Mouse (Mus musculus): ENCODE results near the gene Gskip. TPM values are rescaled to one million over a fixed set of nuclear protein-coding genes. Genes with fewer than 3 reads are reported as not detected.

The Gskip gene
- polyA plus RNA-seq, 1 experiment from 2014 or later, result 31.2 TPM

DNA sequence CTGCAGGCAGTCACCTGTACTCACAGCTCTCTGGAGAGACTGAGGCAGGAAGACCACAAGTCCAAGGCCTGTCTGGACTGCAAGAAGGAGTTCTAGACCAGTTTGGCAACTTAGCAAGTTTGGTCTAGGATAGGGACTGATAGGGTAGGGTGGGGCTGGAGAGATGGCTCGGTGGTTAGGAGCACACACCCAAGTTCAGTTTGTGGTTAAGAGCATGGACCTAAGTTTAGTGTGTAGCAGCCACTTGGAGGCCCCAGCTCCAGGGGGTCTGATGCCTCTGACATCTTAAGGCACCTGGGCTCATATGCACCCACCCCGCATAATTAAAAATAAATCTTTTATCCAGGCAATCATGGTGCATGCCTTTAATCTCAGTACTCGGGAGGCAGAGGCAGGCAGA, 42.6 kb downstream of the Gskip start:
- Histone ChIP-seq H3K9me3 (ENCODE audit: control insufficient read depth, low read depth, low read length) (no peaks in the 10 kb centered on the region), H3K4me2 (replicated peaks; ENCODE audit: low read depth, low read length) (no peak overlapping the region), H3K4me3 (ENCODE audit: low read depth, low read length) (no peak overlapping the region), H3K9ac (replicated peaks; ENCODE audit: low read depth, low read length) (no peak overlapping the region), H3K36me3 (ENCODE audit: control insufficient read depth, insufficient read depth, low read length) (no peaks in the 10 kb centered on the region), H3K27ac (ENCODE audit: low read length) (no peak overlapping the region), H3K4me1 (ENCODE audit: control insufficient read depth, insufficient read depth, low read length) (no peaks in the 10 kb centered on the region), H3K27me3 (ENCODE audit: control insufficient read depth, insufficient read depth, low read length) (no peaks in the 10 kb centered on the region)
- 76% methylated on average over 3 of the region's 3 CpGs for WGBS
- no peak for ATAC-seq (ENCODE audit: insufficient number of reproducible peaks, insufficient read depth, low FRiP score, low read depth)

DNA sequence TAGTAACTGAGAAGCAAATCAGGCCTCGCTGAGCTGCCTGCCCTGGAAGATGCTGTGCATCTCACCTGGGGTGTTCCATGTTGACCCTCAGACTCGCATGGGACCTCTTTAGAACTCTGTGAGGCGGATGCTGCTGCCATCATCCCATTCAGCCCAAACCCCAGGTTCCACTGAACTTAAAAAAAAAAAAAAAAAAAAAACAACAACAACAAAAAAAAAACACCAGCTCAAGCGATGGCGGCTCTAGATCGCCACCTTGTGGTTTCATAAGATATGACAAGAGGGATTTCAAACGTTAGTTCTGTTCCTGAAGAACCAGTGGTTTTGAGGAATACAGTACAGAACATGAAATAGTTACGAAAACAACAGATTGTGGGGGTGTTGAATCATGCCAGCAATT, 43.3 kb downstream of the Gskip start:
- Histone ChIP-seq H3K4me3 (ENCODE audit: low read depth, low read length) (no peak overlapping the region), H3K4me1 (ENCODE audit: control insufficient read depth, insufficient read depth, low read length) (no peaks in the 10 kb centered on the region), H3K9ac (replicated peaks; ENCODE audit: low read depth, low read length) (no peak overlapping the region), H3K9me3 (ENCODE audit: control insufficient read depth, low read depth, low read length) (no peaks in the 10 kb centered on the region), H3K4me2 (replicated peaks; ENCODE audit: low read depth, low read length) (no peak overlapping the region), H3K27ac (ENCODE audit: low read length) (no peak overlapping the region), H3K27me3 (ENCODE audit: control insufficient read depth, insufficient read depth, low read length) (no peaks in the 10 kb centered on the region), H3K36me3 (ENCODE audit: control insufficient read depth, insufficient read depth, low read length) (no peaks in the 10 kb centered on the region)
- WGBS, result 32% methylated on average over 8 of the region's 8 CpGs
- ATAC-seq (ENCODE audit: insufficient number of reproducible peaks, insufficient read depth, low FRiP score, low read depth), result no peak

DNA sequence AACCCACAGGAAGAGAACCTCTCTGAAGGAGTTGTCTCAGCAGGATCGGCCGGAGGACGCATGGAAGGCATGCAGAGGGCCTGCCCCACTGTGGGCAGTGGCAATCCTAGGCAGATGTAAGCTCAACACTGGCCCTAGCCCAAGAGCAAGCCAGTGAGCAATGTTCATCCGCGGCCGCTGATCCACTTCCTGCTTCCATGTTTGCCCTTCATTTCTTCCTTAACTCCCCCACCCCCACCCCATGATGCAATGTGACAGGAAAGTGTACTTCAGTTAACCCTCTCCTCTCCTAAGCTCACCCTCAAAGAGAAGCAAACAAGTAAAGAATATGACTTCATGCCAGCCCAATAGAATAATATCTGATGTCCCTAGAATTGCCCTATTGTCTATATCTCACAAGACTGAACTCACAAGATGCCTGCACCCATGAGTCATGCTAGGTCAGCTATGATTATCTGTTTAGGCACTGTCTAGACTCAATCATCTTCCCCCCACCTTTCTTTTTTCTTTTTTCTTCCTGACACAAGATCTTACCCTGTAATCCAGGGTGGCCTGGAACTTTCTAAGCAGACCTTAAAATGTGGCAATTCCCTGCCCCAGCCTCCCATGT, 46.3 kb downstream of the Gskip start:
- Histone ChIP-seq H3K27ac (ENCODE audit: low read length) (no peak overlapping the region), H3K36me3 (ENCODE audit: control insufficient read depth, insufficient read depth, low read length) (no peaks in the 10 kb centered on the region), H3K4me1 (ENCODE audit: control insufficient read depth, insufficient read depth, low read length) (no peaks in the 10 kb centered on the region), H3K4me3 (ENCODE audit: low read depth, low read length) (no peak overlapping the region), H3K27me3 (ENCODE audit: control insufficient read depth, insufficient read depth, low read length) (no peaks in the 10 kb centered on the region), H3K4me2 (replicated peaks; ENCODE audit: low read depth, low read length) (no peak overlapping the region), H3K9me3 (ENCODE audit: control insufficient read depth, low read depth, low read length) (no peaks in the 10 kb centered on the region), H3K9ac (replicated peaks; ENCODE audit: low read depth, low read length) (no peak overlapping the region)
- no peak for ATAC-seq (ENCODE audit: insufficient number of reproducible peaks, insufficient read depth, low FRiP score, low read depth)
- WGBS, result 88% methylated on average over 6 of the region's 6 CpGs

DNA sequence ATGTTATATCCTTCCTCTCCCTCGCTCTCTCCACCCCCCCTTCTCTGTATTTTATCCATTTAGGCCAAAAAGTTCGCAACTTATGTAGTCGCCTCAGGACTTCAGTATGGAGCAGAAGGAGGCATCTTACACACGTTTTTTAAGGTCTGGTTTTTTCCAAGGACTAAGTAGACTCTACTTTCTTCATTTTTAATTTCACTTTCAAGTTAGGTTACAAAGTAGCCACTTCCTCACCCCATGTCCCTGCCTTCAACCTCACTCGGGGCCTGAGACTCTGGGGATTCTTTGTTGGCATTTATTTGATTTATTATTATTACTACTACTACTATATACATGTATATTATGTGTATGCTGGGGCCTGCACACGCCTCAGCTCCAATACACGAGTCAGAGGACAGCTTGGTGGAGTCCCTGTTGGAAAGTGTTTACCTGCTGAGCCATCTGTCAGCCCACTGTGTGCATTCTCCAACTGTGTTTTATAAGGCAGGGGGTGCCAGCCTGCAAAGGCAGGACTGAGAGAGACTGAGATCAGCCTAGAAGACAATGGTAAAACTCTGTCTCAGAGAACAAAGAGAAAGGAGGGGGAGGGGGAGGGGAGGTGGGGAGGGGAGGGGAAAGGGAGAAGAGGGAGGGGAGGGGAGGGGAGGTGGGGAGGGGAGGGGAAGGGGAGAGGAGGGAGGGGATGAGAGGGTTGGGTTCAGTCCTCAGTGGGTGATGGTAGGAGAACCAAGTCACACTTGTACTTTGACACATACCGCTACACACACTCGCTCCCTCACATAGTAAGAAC, 48.9 kb downstream of the Gskip start:
- H3K27me3 ChIP-seq (ENCODE audit: control insufficient read depth, insufficient read depth, low read length), result no peaks in the 10 kb centered on the region
- no peaks in the 10 kb centered on the region for H3K36me3 ChIP-seq (ENCODE audit: control insufficient read depth, insufficient read depth, low read length)
- no peak overlapping the region for H3K27ac ChIP-seq (ENCODE audit: low read length)
- H3K4me3 ChIP-seq (ENCODE audit: low read depth, low read length), result no peak overlapping the region
- ATAC-seq (ENCODE audit: insufficient number of reproducible peaks, insufficient read depth, low FRiP score, low read depth), result no peak
- no peak overlapping the region for H3K4me2 ChIP-seq (replicated peaks; ENCODE audit: low read depth, low read length)
- no peaks in the 10 kb centered on the region for H3K4me1 ChIP-seq (ENCODE audit: control insufficient read depth, insufficient read depth, low read length)
- no peak overlapping the region for H3K9ac ChIP-seq (replicated peaks; ENCODE audit: low read depth, low read length)
- WGBS, result 64% methylated on average over 9 of the region's 9 CpGs
- no peaks in the 10 kb centered on the region for H3K9me3 ChIP-seq (ENCODE audit: control insufficient read depth, low read depth, low read length)

DNA sequence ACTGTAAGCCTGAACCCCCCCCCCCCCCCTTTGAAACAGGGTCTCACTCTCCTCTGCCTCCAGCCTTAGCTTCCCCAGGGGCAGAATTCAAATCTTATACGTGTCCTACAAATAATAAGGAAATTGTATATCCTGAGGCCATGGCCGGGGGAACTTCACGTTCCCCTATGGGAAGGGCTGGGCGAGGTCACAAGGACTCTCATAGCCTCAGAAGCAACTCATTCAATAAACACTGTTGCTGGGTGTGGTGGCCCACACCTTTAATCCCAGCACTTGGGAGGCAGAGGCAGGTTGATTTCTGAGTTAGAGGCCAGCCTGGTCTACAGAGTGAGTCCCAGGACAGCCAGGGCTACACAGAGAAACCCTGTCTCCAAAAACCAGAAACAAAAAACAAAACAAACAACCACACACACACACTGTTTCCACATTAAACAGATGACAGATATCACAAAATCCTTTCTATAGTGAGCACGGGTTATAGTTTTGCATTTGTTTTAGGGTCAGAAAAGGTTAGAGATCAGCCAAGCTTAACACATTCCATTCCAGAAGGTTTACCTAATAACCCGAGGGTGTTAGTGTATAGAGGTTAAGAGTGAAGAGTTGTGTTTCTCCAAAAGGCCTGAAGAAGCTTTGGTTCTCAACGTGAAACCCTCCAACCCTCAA, 50.7 kb downstream of the Gskip start:
- Histone ChIP-seq H3K4me3 (ENCODE audit: low read depth, low read length) (no peak overlapping the region), H3K27ac (ENCODE audit: low read length) (no peak overlapping the region), H3K36me3 (ENCODE audit: control insufficient read depth, insufficient read depth, low read length) (no peaks in the 10 kb centered on the region), H3K27me3 (ENCODE audit: control insufficient read depth, insufficient read depth, low read length) (no peaks in the 10 kb centered on the region), H3K9me3 (ENCODE audit: control insufficient read depth, low read depth, low read length) (no peaks in the 10 kb centered on the region), H3K9ac (replicated peaks; ENCODE audit: low read depth, low read length) (no peak overlapping the region), H3K4me1 (ENCODE audit: control insufficient read depth, insufficient read depth, low read length) (no peaks in the 10 kb centered on the region), H3K4me2 (replicated peaks; ENCODE audit: low read depth, low read length) (no peak overlapping the region)
- ATAC-seq (ENCODE audit: insufficient number of reproducible peaks, insufficient read depth, low FRiP score, low read depth), result no peak
- 69% methylated on average over 7 of the region's 7 CpGs for WGBS

DNA sequence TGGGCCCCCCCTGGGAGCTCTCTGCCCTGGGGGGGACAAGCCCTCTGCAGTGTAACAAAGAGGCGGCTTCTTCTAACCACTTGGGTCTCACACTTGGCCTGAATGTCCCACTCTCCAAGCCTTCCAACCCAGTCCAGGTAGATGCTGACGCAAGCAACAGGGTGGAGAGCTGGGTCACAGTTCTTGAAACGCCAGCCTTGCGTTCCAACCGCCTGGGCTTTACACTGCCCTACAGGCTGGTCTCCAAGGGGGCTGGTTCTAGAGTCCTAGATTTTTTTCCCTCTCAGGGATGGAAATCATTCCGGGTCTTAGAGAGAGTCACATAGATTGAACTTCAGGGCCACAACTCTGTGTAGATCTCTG, 51.2 kb downstream of the Gskip start:
- Histone ChIP-seq H3K4me2 (replicated peaks; ENCODE audit: low read depth, low read length) (no peak overlapping the region), H3K4me1 (ENCODE audit: control insufficient read depth, insufficient read depth, low read length) (no peaks in the 10 kb centered on the region), H3K27ac (ENCODE audit: low read length) (no peak overlapping the region), H3K4me3 (ENCODE audit: low read depth, low read length) (no peak overlapping the region), H3K36me3 (ENCODE audit: control insufficient read depth, insufficient read depth, low read length) (no peaks in the 10 kb centered on the region), H3K9me3 (ENCODE audit: control insufficient read depth, low read depth, low read length) (no peaks in the 10 kb centered on the region), H3K9ac (replicated peaks; ENCODE audit: low read depth, low read length) (no peak overlapping the region), H3K27me3 (ENCODE audit: control insufficient read depth, insufficient read depth, low read length) (no peaks in the 10 kb centered on the region)
- 92% methylated on average over 6 of the region's 6 CpGs for WGBS
- ATAC-seq (ENCODE audit: insufficient number of reproducible peaks, insufficient read depth, low FRiP score, low read depth), result no peak

DNA sequence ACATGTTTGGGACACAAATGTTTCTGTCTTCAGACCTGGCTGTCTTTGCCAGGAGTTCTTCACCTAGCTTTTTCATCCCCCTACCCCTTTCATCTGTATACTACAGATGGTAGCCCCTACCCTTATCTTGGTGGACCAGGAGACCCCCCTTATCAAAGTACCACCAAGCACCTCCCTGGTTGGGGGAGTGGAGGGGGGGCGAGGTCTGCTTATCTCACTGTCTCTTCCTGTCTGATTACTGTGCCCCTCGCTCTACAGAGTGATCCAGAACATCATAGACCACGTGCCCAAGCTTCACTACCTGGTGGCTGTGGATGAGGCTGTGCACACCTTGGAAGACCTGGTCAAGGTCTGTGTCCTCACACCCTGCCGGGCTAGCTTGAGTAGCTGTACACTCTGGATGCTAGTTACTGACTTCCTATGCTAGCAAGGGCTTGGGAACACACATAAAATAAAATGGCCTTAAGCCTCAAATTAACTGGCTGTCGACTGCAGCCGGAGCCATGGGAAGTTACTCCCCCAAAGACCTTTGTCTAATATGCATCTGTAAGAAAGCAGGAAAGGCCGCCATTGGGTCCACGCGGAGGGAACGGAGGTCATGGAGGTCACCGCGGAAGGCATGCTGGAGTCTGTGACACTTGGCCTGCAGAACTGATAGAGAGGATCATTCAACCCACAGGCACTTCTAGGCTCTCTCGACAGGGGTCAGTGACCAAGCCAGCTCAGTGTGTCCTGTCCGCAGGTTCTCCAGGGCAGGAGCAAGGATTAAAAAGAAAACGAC, 53.9 kb downstream of the Gskip start:
- Histone ChIP-seq H3K27ac (ENCODE audit: low read length) (no peak overlapping the region), H3K4me1 (ENCODE audit: control insufficient read depth, insufficient read depth, low read length) (no peaks in the 10 kb centered on the region), H3K36me3 (ENCODE audit: control insufficient read depth, insufficient read depth, low read length) (no peaks in the 10 kb centered on the region), H3K4me2 (replicated peaks; ENCODE audit: low read depth, low read length) (no peak overlapping the region), H3K9ac (replicated peaks; ENCODE audit: low read depth, low read length) (no peak overlapping the region), H3K4me3 (ENCODE audit: low read depth, low read length) (no peak overlapping the region), H3K27me3 (ENCODE audit: control insufficient read depth, insufficient read depth, low read length) (no peaks in the 10 kb centered on the region), H3K9me3 (ENCODE audit: control insufficient read depth, low read depth, low read length) (no peaks in the 10 kb centered on the region)
- no peak; the same call in 1 of the 2 replicates for ATAC-seq (ENCODE audit: insufficient number of reproducible peaks, insufficient read depth, low FRiP score, low read depth)
- 78% methylated on average over 15 of the region's 15 CpGs for WGBS

DNA sequence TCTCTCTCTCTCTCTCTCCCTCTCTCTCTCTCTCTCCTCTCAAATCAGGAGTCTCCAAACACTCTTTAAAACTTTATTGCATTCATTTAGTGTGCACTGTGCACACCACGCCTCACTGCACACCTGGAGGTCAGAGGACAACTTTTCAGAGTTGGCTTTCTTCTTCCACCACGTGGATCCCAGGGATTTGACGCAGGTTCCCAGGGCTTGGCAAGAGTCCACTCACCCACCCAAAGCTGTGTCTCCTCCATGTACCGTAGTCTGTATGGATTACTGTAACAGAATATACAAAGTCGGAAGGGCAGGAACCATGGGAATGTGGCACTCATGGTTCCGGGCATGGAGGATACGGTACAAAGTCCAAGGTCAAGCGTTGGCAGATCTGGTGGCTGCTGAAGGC, 55.0 kb downstream of the Gskip start:
- Histone ChIP-seq H3K9ac (replicated peaks; ENCODE audit: low read depth, low read length) (no peak overlapping the region), H3K4me1 (ENCODE audit: control insufficient read depth, insufficient read depth, low read length) (no peaks in the 10 kb centered on the region), H3K4me2 (replicated peaks; ENCODE audit: low read depth, low read length) (no peak overlapping the region), H3K36me3 (ENCODE audit: control insufficient read depth, insufficient read depth, low read length) (no peaks in the 10 kb centered on the region), H3K27me3 (ENCODE audit: control insufficient read depth, insufficient read depth, low read length) (no peaks in the 10 kb centered on the region), H3K4me3 (ENCODE audit: low read depth, low read length) (no peak overlapping the region), H3K27ac (ENCODE audit: low read length) (no peak overlapping the region), H3K9me3 (ENCODE audit: control insufficient read depth, low read depth, low read length) (no peaks in the 10 kb centered on the region)
- no peak for ATAC-seq (ENCODE audit: insufficient number of reproducible peaks, insufficient read depth, low FRiP score, low read depth)
- WGBS, result 84% methylated on average over 8 of the region's 8 CpGs

All from stomach, embryonic 14.5 days (tissue).